Mouse (Mus musculus) adrenal gland, adult 2 months (tissue): ENCODE measurements around the gene Frmd7. TPM values are rescaled to one million over a fixed set of nuclear protein-coding genes. Genes with fewer than 3 reads are reported as not detected.

ENCODE experiments used
- DNase-seq: peaks from one replicate; pipeline ENCODE4 v3.0.0; 2021
- long read RNA-seq: library from polyadenylated mRNA; stranded (forward); transcript quantifications from one replicate; pipeline ENCODE4 v2.0.0, GENCODE M21; 2021
- polyA plus RNA-seq: library from polyadenylated mRNA; depleted of rRNA; stranded (reverse); fragments of >200 nt; gene quantifications from 2 replicates; pipeline ENCODE4 v1.2.3, GENCODE M21; 2012; rRNA removed
- total RNA-seq, 2 experiments: library from RNA; stranded (reverse); gene quantifications; 2 replicates each; pipeline ENCODE4 v1.2.3; 2021

Gene Frmd7
- under 1 TPM in 1 of 2 experiments, not detected in 1; 0.26 TPM for total RNA-seq
- 0.04 TPM in 1 of 2 replicates, not detected in the other for polyA plus RNA-seq
- long read RNA-seq, result 0 reads

- DNase-seq, result no peak
Measured at GRCm38 (mm10) chrX:50942610-50943009, at the start of gene Frmd7. Frmd7 (minus strand) TSS chrX:50942710.

- DNase-seq, result no peak
Measured at GRCm38 (mm10) chrX:50991324-50991723, 48.8 kb upstream of the Frmd7 start.

- DNase-seq, result no peak
Measured at GRCm38 (mm10) chrX:50989940-50990339, 47.4 kb upstream of the Frmd7 start.

DNA sequence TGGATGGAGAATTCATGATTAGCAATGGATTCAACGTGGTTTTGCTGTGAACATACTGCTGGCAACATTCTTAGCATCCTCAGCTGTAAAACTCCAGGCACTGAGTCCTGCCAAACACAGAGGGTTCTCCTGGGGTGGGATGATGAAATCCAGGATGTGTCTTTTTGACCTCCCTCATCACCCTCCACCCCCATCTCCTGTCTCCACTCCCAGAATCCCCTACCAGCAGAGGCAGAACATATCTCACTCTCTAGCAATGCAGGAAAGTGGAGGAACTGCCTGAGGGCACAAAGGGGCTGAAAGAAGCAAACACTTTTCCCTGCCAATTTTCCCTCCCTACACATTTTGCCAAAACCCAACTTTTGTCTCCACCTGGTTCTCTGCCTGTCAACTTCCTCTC, 46.1 kb upstream of the Frmd7 start:
- no peak for DNase-seq

GRCm38 (mm10) chrX:50978428-50978827, 35.9 kb upstream of the Frmd7 start:
- no peak for DNase-seq

GRCm38 (mm10) chrX:50972145-50972544, 29.6 kb upstream of the Frmd7 start:
- DNase-seq, result no peak

- no peak for DNase-seq
Measured at GRCm38 (mm10) chrX:50969907-50970306, 27.4 kb upstream of the Frmd7 start.

- DNase-seq, result no peak
Measured at GRCm38 (mm10) chrX:50968157-50968932, 25.8 kb upstream of the Frmd7 start.

DNA sequence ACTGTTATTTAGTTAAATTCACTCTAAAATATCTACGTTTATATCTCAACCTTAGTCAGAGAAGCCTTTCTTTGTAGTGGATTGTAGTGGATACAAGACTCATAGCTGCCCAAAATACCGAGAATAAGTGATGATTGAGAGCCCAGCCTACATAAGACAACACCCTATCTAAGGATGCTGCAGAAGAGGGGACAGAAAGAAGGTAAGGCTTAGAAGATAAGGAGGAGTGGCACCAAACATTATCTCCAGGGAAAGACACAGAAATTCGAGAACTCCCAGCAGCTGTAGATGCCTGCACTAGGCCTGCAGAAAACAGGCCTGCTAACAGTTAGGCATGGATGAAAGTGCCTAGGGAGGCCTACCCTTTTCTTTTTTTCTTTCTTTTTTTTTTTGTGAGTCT, 22.6 kb upstream of the Frmd7 start:
- DNase-seq, result no peak

DNA sequence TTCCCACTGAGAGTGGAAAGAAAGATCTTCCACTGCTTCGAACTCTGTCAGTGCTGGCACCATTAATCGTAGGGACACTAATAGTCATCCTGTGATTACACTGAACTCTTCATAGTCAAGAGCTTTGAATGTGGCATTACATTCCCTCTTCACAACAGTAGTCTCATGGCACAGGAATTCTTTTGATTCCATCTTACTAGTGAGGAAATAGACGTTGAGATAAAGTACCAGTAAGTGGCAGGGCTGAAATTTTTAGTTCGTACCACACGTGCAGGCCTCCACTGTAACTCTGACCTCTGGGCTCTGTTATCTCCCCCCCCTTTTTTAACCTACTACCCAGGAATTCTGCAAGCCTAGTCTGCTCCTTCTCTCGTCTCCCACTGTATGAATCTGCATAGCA, 20.4 kb upstream of the Frmd7 start:
- no peak for DNase-seq

DNA sequence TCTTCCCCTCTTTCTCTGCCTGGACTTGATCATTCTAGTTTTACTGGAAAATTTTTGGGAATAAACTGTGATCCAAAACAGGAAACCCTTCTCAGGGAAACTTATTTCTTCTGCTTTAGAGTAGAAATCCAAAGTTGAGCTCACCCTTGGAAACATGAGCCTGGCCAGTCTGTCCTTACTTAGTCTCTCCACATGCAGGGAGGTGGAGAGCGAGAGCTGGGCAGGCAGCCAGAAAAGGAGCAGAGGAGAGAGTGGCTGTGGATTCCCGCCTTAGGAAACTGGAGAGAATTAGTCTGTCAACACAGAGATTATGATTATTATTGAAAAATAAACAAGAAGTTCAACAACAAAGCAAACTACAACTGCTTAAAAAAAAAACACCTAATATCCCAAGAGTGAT, 6.1 kb upstream of the Frmd7 start:
- DNase-seq, result peak; percentile 41

GRCm38 (mm10) chrX:50948116-50948515, 5.6 kb upstream of the Frmd7 start:
- DNase-seq, result no peak

- no peak for DNase-seq
Measured at GRCm38 (mm10) chrX:50937117-50937516, 5.4 kb downstream of the Frmd7 start.

DNA sequence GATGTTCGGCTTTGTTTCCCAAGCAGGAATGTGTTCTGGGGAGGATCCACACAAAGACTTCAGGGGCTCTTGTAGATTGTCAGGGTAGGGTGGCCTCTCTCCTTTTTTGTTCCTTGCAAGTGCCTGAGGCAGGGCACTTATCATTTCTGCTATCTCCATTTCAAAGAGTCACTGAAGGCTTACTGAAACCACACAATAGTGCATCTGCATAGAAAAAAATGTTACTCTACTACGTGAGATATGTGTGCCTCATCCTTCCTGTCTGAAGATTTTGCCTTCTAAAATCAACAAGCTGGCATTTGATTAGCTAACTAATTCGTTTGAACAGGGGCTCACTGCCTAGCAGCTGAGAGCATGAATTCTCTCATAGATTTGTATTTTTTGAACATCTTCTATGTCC, 12.2 kb downstream of the Frmd7 start:
- no peak for DNase-seq

DNA sequence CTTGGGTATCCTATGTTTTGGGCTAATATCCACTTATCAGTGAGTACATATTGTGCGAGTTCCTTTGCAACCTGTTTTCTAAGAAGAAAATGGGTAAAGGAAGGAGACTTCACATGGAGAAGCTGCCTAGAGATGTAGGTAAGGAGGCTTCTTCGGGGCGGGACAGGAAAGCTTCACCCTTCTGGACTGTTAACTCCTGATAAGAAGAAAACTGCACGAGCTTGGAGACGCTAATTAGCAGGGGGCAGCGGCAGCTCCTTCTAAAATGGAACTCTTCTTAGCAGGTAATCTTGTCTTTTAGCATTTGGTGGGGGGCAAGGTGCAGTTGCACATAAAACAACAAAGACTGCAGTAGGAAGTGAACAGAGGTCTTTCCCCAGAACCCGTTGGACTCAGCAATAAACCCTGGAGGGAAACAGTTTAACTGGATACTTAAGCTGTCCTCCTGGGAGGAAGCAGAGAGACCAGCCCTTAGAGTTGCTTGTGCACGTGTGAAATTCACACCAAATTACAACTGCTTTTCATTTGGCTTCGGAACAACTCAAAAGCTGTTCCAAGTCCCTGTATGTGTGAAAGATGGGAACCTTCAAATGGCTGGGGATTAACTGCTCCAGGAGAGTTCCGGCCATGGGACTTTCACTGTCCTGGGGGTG, 15.5 kb downstream of the Frmd7 start:
- DNase-seq, result no peak

- DNase-seq, result peak; percentile 16
Measured at GRCm38 (mm10) chrX:50924629-50925364, 17.7 kb downstream of the Frmd7 start.

- DNase-seq, result no peak
Measured at GRCm38 (mm10) chrX:50918754-50919153, 23.8 kb downstream of the Frmd7 start.

- DNase-seq, result no peak
Measured at GRCm38 (mm10) chrX:50917389-50917788, 25.1 kb downstream of the Frmd7 start.

GRCm38 (mm10) chrX:50909915-50910314, 32.6 kb downstream of the Frmd7 start:
- no peak for DNase-seq

DNA sequence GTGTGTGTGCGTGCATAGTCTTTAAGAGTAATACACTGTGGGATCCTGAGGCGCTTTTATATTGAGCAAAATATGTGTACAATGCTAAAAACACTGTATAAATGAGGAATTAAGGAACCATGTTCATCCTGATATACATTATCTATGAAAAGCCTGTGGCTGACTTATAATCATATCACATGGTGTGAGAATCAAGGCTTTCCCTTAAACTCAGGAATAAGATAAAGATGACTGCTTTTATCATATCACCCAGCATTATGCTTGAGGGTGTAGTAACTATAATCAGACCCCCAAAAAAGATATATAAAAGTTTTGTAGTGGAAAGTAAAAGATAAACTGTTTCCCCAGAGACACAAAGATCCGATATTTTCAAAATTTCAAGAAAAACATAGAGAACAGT, 39.0 kb downstream of the Frmd7 start:
- no peak for DNase-seq

- no peak for DNase-seq
Measured at GRCm38 (mm10) chrX:50887999-50888398, 54.5 kb downstream of the Frmd7 start.

GRCm38 (mm10) chrX:50874246-50875002, 68.1 kb downstream of the Frmd7 start:
- DNase-seq, result no peak
